ENCODE assay signal across 7 mouse cellular contexts in genomic region chr5:32138446-32139195, GRCm38 (mm10). TPM values are rescaled to one million over a fixed set of nuclear protein-coding genes. Genes with fewer than 3 reads are reported as not detected.
A peak's percentile ranks its signal among the peaks of the same experiment; 100 is the strongest.
DNase-seq lines count a peak whose midpoint lies in the region; ATAC-seq and TF ChIP-seq lines count a peak whose summit lies in the region.

No protein-coding gene starts in this region.

- TF ChIP-seq CTCF in brain, embryonic 14.5 days (IDR thresholded peaks at IDR 0.05; ENCODE audit: borderline replicate concordance, extremely low read depth, insufficient read depth, insufficient read length): no peak

- H3K27me3 ChIP-seq in liver, embryonic 13.5 days: peaks cover 54% of the 10 kb centered on the region
- H3K27me3 ChIP-seq in splenic B cell, adult 2 months (ENCODE audit: control insufficient read depth, insufficient read depth, low read length, poor library complexity, severe bottlenecking): peaks cover 2% of the 10 kb centered on the region; the same call in 1 of the 2 replicates
- peaks cover 46% of the 10 kb centered on the region for H3K27me3 ChIP-seq in hindbrain, embryonic 12.5 days

- H3K4me3 ChIP-seq in liver, embryonic 13.5 days (replicated peaks): peak overlapping the region; percentile 62
- no peak overlapping the region for H3K4me3 ChIP-seq in hindbrain, embryonic 12.5 days

- H3K36me3 ChIP-seq in liver, embryonic 13.5 days: no peaks in the 10 kb centered on the region
- no peaks in the 10 kb centered on the region for H3K36me3 ChIP-seq in splenic B cell, adult 2 months (ENCODE audit: control insufficient read depth, insufficient read depth, low read length, poor library complexity, severe bottlenecking)
- H3K36me3 ChIP-seq in hindbrain, embryonic 12.5 days: no peaks in the 10 kb centered on the region

- ATAC-seq in liver, embryonic 13.5 days (ENCODE audit: low read depth): no peak
- no peak for ATAC-seq in hindbrain, embryonic 12.5 days (ENCODE audit: low FRiP score)

- H3K27ac ChIP-seq in liver, embryonic 13.5 days: peak overlapping the region; percentile 75
- no peak overlapping the region for H3K27ac ChIP-seq in hindbrain, embryonic 12.5 days

- peaks cover 18% of the 10 kb centered on the region for H3K4me1 ChIP-seq in liver, embryonic 13.5 days (replicated peaks)
- H3K4me1 ChIP-seq in hindbrain, embryonic 12.5 days: peaks cover 25% of the 10 kb centered on the region

- DNase-seq in NIH3T3 (ENCODE audit: low read depth): peak; percentile 64
- peak; percentile 2 for DNase-seq in brain, embryonic 14.5 days (ENCODE audit: low read depth)
- DNase-seq in heart, postnatal 10 days: peak; percentile 63 to 66
- no peak for DNase-seq in liver, embryonic 13.5 days
- peak; percentile 3 for DNase-seq in splenic B cell, adult 2 months (ENCODE audit: low read depth, low spot score)
- no peak for DNase-seq in right cerebral cortex, adult 18-20 months

- TF ChIP-seq POLR2A in brain, embryonic 14.5 days (IDR thresholded peaks at IDR 0.05; ENCODE audit: borderline replicate concordance, extremely low read depth, insufficient read depth, insufficient read length, poor library complexity, severe bottlenecking): no peak

- no peak overlapping the region; the same call in 1 of the 2 replicates for H3K9ac ChIP-seq in liver, embryonic 13.5 days
- no peak overlapping the region for H3K9ac ChIP-seq in hindbrain, embryonic 12.5 days

- peak overlapping the region; percentile 71 for H3K4me2 ChIP-seq in liver, embryonic 13.5 days
- H3K4me2 ChIP-seq in hindbrain, embryonic 12.5 days (replicated peaks): no peak overlapping the region

- no peaks in the 10 kb centered on the region for H3K9me3 ChIP-seq in liver, embryonic 13.5 days (replicated peaks)
- H3K9me3 ChIP-seq in hindbrain, embryonic 12.5 days (replicated peaks): no peaks in the 10 kb centered on the region

- intact Hi-C loops in heart, postnatal 10 days (cut with DNase I): loop anchor here (2.0 to 5.0 kb wide), 5 partner anchors 60 to 576 kb away; no protein-coding TSS in a partner anchor

- 43% methylated on average over 10 of the region's 10 CpGs for WGBS in liver, embryonic 13.5 days (ENCODE audit: insufficient replicate concordance)
- WGBS in hindbrain, embryonic 12.5 days: 74% methylated on average over 10 of the region's 10 CpGs

RNA-seq across cellular contexts. Expression of gene Fosl2, which starts 3.0 kb away (rescaled TPM):
- 3.2 and 3.4 TPM in 2 replicates for polyA plus RNA-seq in brain, embryonic 14.5 days (2012; rRNA removed)
- 10 to 100 TPM; 21.4 to 22.5 TPM for total RNA-seq in heart, postnatal 10 days (2021)
- 0.35 and 0.42 TPM in 2 replicates for polyA plus RNA-seq in liver, embryonic 13.5 days (2015; fragmentation: Nextera tagmentation; extraction: Ambion mirVana)
- polyA plus RNA-seq in hindbrain, embryonic 12.5 days (2016; fragmentation: Nextera tagmentation; extraction: Ambion mirVana): 1.0 and 1.2 TPM in 2 replicates

Comparison
In these comparisons a context has a peak if more than half of its experiments do, and no peak if none do; other contexts are left out.
1. DNase-seq: peak in NIH3T3 (single experiment), brain, embryonic 14.5 days (single experiment), heart, postnatal 10 days (2 of 2) and splenic B cell, adult 2 months (single experiment); none in liver, embryonic 13.5 days (single experiment) and right cerebral cortex, adult 18-20 months (single experiment).